Mouse (Mus musculus) kidney, postnatal 0 days (tissue): Measurements from ENCODE around the gene Lats1. TPM values are rescaled to one million over a fixed set of nuclear protein-coding genes. Genes with fewer than 3 reads are reported as not detected.

Experiments
- ATAC-seq: fragments of 200-750 bp; cut with Nextera tagmentation; replicated peaks from 2 replicates; pipeline ENCODE4 v1.8.0; 2017; ENCODE audit warnings: low read depth, moderate number of reproducible peaks, moderate TSS enrichment, moderate library complexity; ENCODE audit not compliant: low FRiP score
- DNase-seq: peaks from one replicate; pipeline ENCODE4 v3.0.0-alpha.2; 2016; ENCODE audit warnings: low spot score
- H3K27ac ChIP-seq: fragments of 300-500 bp; sonication (generic); 2 replicates; pipeline ENCODE4 v1.5.1; 2014; ENCODE audit warnings: mild to moderate bottlenecking
- H3K27me3 ChIP-seq: fragments of 300-500 bp; sonication (generic); 2 replicates; pipeline ENCODE4 v1.6.1; 2014; ENCODE audit warnings: low read length, mixed read lengths; ENCODE audit not compliant: insufficient read depth
- H3K36me3 ChIP-seq: fragments of 300-500 bp; sonication (generic); 2 replicates; pipeline ENCODE4 v1.6.1; 2014; ENCODE audit warnings: low read length, mixed read lengths; ENCODE audit not compliant: insufficient read depth
- H3K4me1 ChIP-seq: fragments of 300-500 bp; sonication (generic); replicated peaks from 2 replicates; pipeline ENCODE4 v1.6.1; 2014; ENCODE audit warnings: antibody characterized with exemption, low read length, mixed read lengths; ENCODE audit not compliant: insufficient read depth
- H3K4me2 ChIP-seq: fragments of 300-500 bp; sonication (generic); 2 replicates; pipeline ENCODE4 v1.6.1; 2014; ENCODE audit warnings: mild to moderate bottlenecking, low read length, moderate library complexity, mixed read lengths
- H3K4me3 ChIP-seq: fragments of 300-500 bp; sonication (generic); replicated peaks from 2 replicates; pipeline ENCODE4 v1.5.1; 2014; ENCODE audit warnings: low read depth, low read length
- H3K9ac ChIP-seq: fragments of 300-500 bp; sonication (generic); 2 replicates; pipeline ENCODE4 v1.6.1; 2014; ENCODE audit warnings: low read depth, low read length
- H3K9me3 ChIP-seq: fragments of 300-500 bp; sonication (generic); replicated peaks from 2 replicates; pipeline ENCODE4 v1.6.1; 2016; ENCODE audit warnings: low read length, inconsistent platforms, mixed read lengths
- CTCF ChIP-seq: IDR thresholded peaks from 2 replicates; pipeline ENCODE4 v1.5.1; 2016; ENCODE audit warnings: antibody characterized with exemption, low read depth, mild to moderate bottlenecking, moderate library complexity
- WGBS: fragments of 180-500 bp; shearing (Covaris S2); extraction: QIAGEN DNeasy Blood & Tissue Kit; methylation state at CpG from one replicate; pipeline ENCODE4 v1.1.7; 2014; 5-methylcytosine and 5-hydroxymethylcytosine counted together
- polyA plus RNA-seq: library from polyadenylated mRNA; unstranded; fragments of >200 nt; fragmentation: Nextera tagmentation; extraction: Ambion mirVana; gene quantifications from 2 replicates; pipeline ENCODE4 v1.2.1, GENCODE M21; 2015

Lats1 gene
- 7.3 TPM in 2 replicates for polyA plus RNA-seq

- peak within 1 kb of the TSS; percentile 94 for H3K4me3 ChIP-seq
- DNase-seq: peak; percentile 90
- under 1% methylated on average over 65 of the region's 65 CpGs for WGBS
- no peak for TF ChIP-seq CTCF
- ATAC-seq: peak; percentile 84
- no peaks in the 10 kb centered on the region for H3K9me3 ChIP-seq
- 0 out of 2 replicates have a peak, but pooled peaks cover 13% of the 10 kb centered on the region for H3K36me3 ChIP-seq
- peak within 1 kb of the TSS; percentile 99 for H3K27ac ChIP-seq
- peaks cover 11% of the 10 kb centered on the region for H3K4me1 ChIP-seq
- peak within 1 kb of the TSS; percentile 99 for H3K9ac ChIP-seq
- no peaks in the 10 kb centered on the region for H3K27me3 ChIP-seq
- H3K4me2 ChIP-seq: peak within 1 kb of the TSS; percentile 61
Measured at GRCm38 (mm10) chr10:7680731-7681301, at the start of gene Lats1, which contains the start of gene Pcmt1. Lats1 (plus strand) TSS chr10:7681214. Pcmt1 (minus strand) TSS chr10:7681136.

GRCm38 (mm10) chr10:7640366-7640765 lies 40.6 kb upstream of the Lats1 start:
- 99% methylated on average over 12 of the region's 12 CpGs for WGBS
- no peak overlapping the region for H3K4me3 ChIP-seq
- no peak overlapping the region for H3K9ac ChIP-seq
- H3K9me3 ChIP-seq: no peaks in the 10 kb centered on the region
- DNase-seq (no peak), ATAC-seq (no peak)
- H3K4me1 ChIP-seq: no peaks in the 10 kb centered on the region
- peaks cover 32% of the 10 kb centered on the region for H3K36me3 ChIP-seq
- no peak overlapping the region for H3K4me2 ChIP-seq
- TF ChIP-seq CTCF: no peak
- H3K27me3 ChIP-seq: no peaks in the 10 kb centered on the region
- H3K27ac ChIP-seq: no peak overlapping the region

GRCm38 (mm10) chr10:7645911-7646310 lies 35.1 kb upstream of the Lats1 start:
- no peak for DNase-seq
- 89% methylated on average over 2 of the region's 2 CpGs for WGBS
- H3K4me1 ChIP-seq: no peaks in the 10 kb centered on the region
- H3K36me3 ChIP-seq: peaks cover 24% of the 10 kb centered on the region; the same call in 1 of the 2 replicates
- no peak for ATAC-seq
- H3K9me3 ChIP-seq: no peaks in the 10 kb centered on the region
- TF ChIP-seq CTCF: no peak
- no peak overlapping the region for H3K9ac ChIP-seq
- no peak overlapping the region for H3K4me2 ChIP-seq
- no peak overlapping the region for H3K27ac ChIP-seq
- no peak overlapping the region for H3K4me3 ChIP-seq
- no peaks in the 10 kb centered on the region for H3K27me3 ChIP-seq

- no peaks in the 10 kb centered on the region for H3K4me1 ChIP-seq
- no peak overlapping the region for H3K4me3 ChIP-seq
- no peak for ATAC-seq
- no peak overlapping the region for H3K27ac ChIP-seq
- H3K27me3 ChIP-seq: no peaks in the 10 kb centered on the region
- no peak overlapping the region for H3K4me2 ChIP-seq
- no peak overlapping the region for H3K9ac ChIP-seq
- 62% methylated on average over 4 of the region's 4 CpGs for WGBS
- H3K9me3 ChIP-seq: no peaks in the 10 kb centered on the region
- DNase-seq: no peak
- peaks cover 21% of the 10 kb centered on the region; the same call in 1 of the 2 replicates for H3K36me3 ChIP-seq
- no peak for TF ChIP-seq CTCF
Measured at GRCm38 (mm10) chr10:7649059-7649458, 32.0 kb upstream of the Lats1 start.

GRCm38 (mm10) chr10:7651057-7651456 lies 30.0 kb upstream of the Lats1 start:
- DNase-seq (peak; percentile 55), ATAC-seq (no peak; the same call in 1 of the 2 replicates)
- H3K36me3 ChIP-seq: peaks cover 13% of the 10 kb centered on the region; the same call in 1 of the 2 replicates
- 61% methylated on average over 2 of the region's 2 CpGs for WGBS
- H3K27ac ChIP-seq: no peak overlapping the region
- H3K4me2 ChIP-seq: no peak overlapping the region
- no peak overlapping the region for H3K9ac ChIP-seq
- H3K27me3 ChIP-seq: no peaks in the 10 kb centered on the region
- TF ChIP-seq CTCF: no peak
- no peak overlapping the region for H3K4me3 ChIP-seq
- H3K4me1 ChIP-seq: no peaks in the 10 kb centered on the region
- no peaks in the 10 kb centered on the region for H3K9me3 ChIP-seq

- under 1% methylated on average over 44 of the region's 44 CpGs for WGBS
- no peaks in the 10 kb centered on the region for H3K4me1 ChIP-seq
- DNase-seq (peak; percentile 57), ATAC-seq (peak; percentile 86)
- peak overlapping the region; percentile 74 for H3K4me3 ChIP-seq
- no peaks in the 10 kb centered on the region for H3K9me3 ChIP-seq
- H3K9ac ChIP-seq: peak overlapping the region; percentile 91
- peak overlapping the region; percentile 97 for H3K27ac ChIP-seq
- H3K27me3 ChIP-seq: no peaks in the 10 kb centered on the region
- no peak for TF ChIP-seq CTCF
- H3K4me2 ChIP-seq: peak overlapping the region; percentile 90
- H3K36me3 ChIP-seq: no peaks in the 10 kb centered on the region
Measured at GRCm38 (mm10) chr10:7662471-7663141, 18.4 kb upstream of the Lats1 start.
